Mouse (Mus musculus) heart, adult 2 months (tissue): ENCODE measurements around the gene Mmrn2. TPM values are rescaled to one million over a fixed set of nuclear protein-coding genes. Genes with fewer than 3 reads are reported as not detected.

Experiments
- DNase-seq, 2 experiments: peaks; one replicate each; pipeline ENCODE4 v3.0.0; 2021
- H3K27ac ChIP-seq: fragments of 200-600 bp; 2 replicates; pipeline ENCODE4 v1.8.1; 2022
- H3K27me3 ChIP-seq: fragments of 200-500 bp; 2 replicates; pipeline ENCODE4 v1.6.1; 2012; ENCODE audit warnings: mild to moderate bottlenecking, low read length, inconsistent platforms, mixed read lengths; ENCODE audit not compliant: control insufficient read depth, insufficient read depth
- H3K36me3 ChIP-seq: fragments of 200-500 bp; 2 replicates; pipeline ENCODE4 v1.6.1; 2012; ENCODE audit warnings: low read length, inconsistent platforms; ENCODE audit not compliant: control insufficient read depth, insufficient read depth
- H3K4me1 ChIP-seq: fragments of 200-500 bp; 2 replicates; pipeline ENCODE4 v1.6.1; 2011; ENCODE audit warnings: low read length; ENCODE audit not compliant: control insufficient read depth, insufficient read depth
- H3K4me3 ChIP-seq: fragments of 200-600 bp; 2 replicates; pipeline ENCODE4 v1.8.1; 2022
- H3K79me2 ChIP-seq: fragments of 200-500 bp; replicated peaks from 2 replicates; pipeline ENCODE4 v1.6.1; 2012; ENCODE audit warnings: mild to moderate bottlenecking, inconsistent platforms, low read length, moderate library complexity, mixed read lengths; ENCODE audit not compliant: control insufficient read depth, insufficient read depth
- H3K9ac ChIP-seq: fragments of 200-500 bp; 2 replicates; pipeline ENCODE4 v1.6.1; 2012; ENCODE audit warnings: low read depth, mild to moderate bottlenecking, control low read depth, inconsistent platforms, low read length, mixed read lengths
- CTCF ChIP-seq: fragments of 200-600 bp; IDR thresholded peaks from 2 replicates; pipeline ENCODE4 v1.8.1; 2022; ENCODE audit warnings: antibody characterized with exemption, mild to moderate bottlenecking, moderate library complexity
- EP300 ChIP-seq: fragments of 200-500 bp; IDR thresholded peaks from 2 replicates; pipeline ENCODE4 v1.6.1; 2011; ENCODE audit warnings: low read depth, low read length, control low read depth; ENCODE audit not compliant: insufficient read depth
- POLR2A ChIP-seq: fragments of 200-500 bp; IDR thresholded peaks from 2 replicates; pipeline ENCODE4 v1.6.1; 2011; ENCODE audit warnings: mild to moderate bottlenecking, low read depth, low read length, control low read depth; ENCODE audit not compliant: insufficient read depth
- WGBS: fragments of 180-500 bp; shearing (Covaris S2); methylation state at CpG from one replicate; pipeline ENCODE4 v1.1.7; 2018; 5-methylcytosine and 5-hydroxymethylcytosine counted together
- intact Hi-C: fragments of 180-260 bp; cut with DNase I; formaldehyde crosslinking; loops from one replicate; pipeline ENCODE4 v1.15.1; 2025
- polyA plus RNA-seq: library from polyadenylated mRNA; depleted of rRNA; stranded (reverse); fragments of >200 nt; gene quantifications from 2 replicates; pipeline ENCODE4 v1.2.3, GENCODE M21; 2012
- total RNA-seq, 2 experiments: library from RNA; stranded (reverse); gene quantifications; 2 replicates each; pipeline ENCODE4 v1.2.3; 2021

Mmrn2 gene
- total and polyA plus RNA-seq, 3 experiments: 17.6 to 44.1 (median 30.4) TPM

DNA sequence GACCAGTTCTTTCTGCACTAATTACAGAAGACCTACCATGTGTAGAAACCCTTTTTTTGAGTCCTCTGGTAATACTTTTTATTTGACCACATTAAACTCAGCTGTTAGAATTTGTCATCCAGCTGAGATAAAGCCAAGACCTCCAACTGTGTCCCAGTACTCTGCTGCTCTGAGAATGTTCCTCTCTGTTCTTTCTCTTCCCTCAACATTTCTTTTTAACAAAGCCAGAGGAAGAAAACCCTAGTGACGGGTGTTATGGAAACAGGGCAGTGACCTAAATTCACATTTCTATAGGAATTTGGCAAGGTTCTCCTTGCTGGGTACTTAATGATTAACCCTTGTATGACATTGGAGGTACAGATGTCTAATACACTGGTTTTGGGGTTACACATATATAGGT lies 35.8 kb upstream of the Mmrn2 start:
- TF ChIP-seq CTCF: no peak
- TF ChIP-seq EP300: no peak
- no peak for TF ChIP-seq POLR2A

GRCm38 (mm10) chr14:34341993-34342392 lies 33.3 kb upstream of the Mmrn2 start:
- no peaks in the 10 kb centered on the region for H3K79me2 ChIP-seq
- intact Hi-C loops: no loop called here
- no peak overlapping the region for H3K4me3 ChIP-seq
- no peak overlapping the region for H3K9ac ChIP-seq
- WGBS: 78% methylated on average over 4 of the region's 4 CpGs
- no peaks in the 10 kb centered on the region for H3K27me3 ChIP-seq
- no peak for TF ChIP-seq CTCF
- no peak for TF ChIP-seq POLR2A
- no peak for TF ChIP-seq EP300
- DNase-seq: no peak
- no peaks in the 10 kb centered on the region for H3K4me1 ChIP-seq
- H3K36me3 ChIP-seq: peaks cover 7% of the 10 kb centered on the region
- H3K27ac ChIP-seq: no peak overlapping the region

More for the DNA sequence above, 35.8 kb upstream of the Mmrn2 start:
- WGBS: 67% methylated on average over 1 of the region's 1 CpGs
- no peak overlapping the region for H3K27ac ChIP-seq
- H3K4me3 ChIP-seq: no peak overlapping the region
- H3K79me2 ChIP-seq: no peaks in the 10 kb centered on the region
- H3K9ac ChIP-seq: no peak overlapping the region
- H3K36me3 ChIP-seq: peaks cover 7% of the 10 kb centered on the region
- no peaks in the 10 kb centered on the region for H3K27me3 ChIP-seq
- DNase-seq: no peak
- no peaks in the 10 kb centered on the region for H3K4me1 ChIP-seq
- intact Hi-C loops: no loop called here

DNA sequence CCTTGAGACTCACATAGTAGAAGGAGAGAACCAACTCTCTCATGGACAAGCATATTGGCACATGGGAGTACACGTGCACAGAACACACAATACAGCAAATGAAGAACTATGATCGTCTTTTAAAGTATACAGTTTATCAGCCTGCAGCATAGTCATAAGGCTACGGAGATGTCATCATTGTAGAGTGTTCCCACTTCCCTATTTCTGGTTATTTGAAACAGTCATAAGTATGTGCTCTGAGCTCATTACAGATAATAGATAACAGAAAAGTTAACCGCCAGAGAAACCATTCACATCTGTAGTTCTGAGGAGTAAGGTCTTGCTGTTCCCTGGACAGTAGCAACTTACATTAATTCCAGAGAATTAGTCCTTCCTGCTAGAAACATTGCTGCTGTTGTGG lies 32.2 kb upstream of the Mmrn2 start:
- no peak for DNase-seq
- peaks cover 7% of the 10 kb centered on the region for H3K36me3 ChIP-seq
- H3K4me1 ChIP-seq: no peaks in the 10 kb centered on the region
- H3K27ac ChIP-seq: no peak overlapping the region
- H3K27me3 ChIP-seq: no peaks in the 10 kb centered on the region
- intact Hi-C loops: no loop called here
- TF ChIP-seq CTCF (no peak), POLR2A (no peak), EP300 (no peak)
- H3K4me3 ChIP-seq: no peak overlapping the region
- no peaks in the 10 kb centered on the region for H3K79me2 ChIP-seq
- H3K9ac ChIP-seq: no peak overlapping the region
- WGBS: 82% methylated on average over 4 of the region's 4 CpGs

- no peak for DNase-seq
- intact Hi-C loops: no loop called here
- no peak overlapping the region for H3K4me3 ChIP-seq
- no peaks in the 10 kb centered on the region for H3K27me3 ChIP-seq
- WGBS: 91% methylated on average over 5 of the region's 5 CpGs
- H3K4me1 ChIP-seq: no peaks in the 10 kb centered on the region
- no peak for TF ChIP-seq EP300
- TF ChIP-seq CTCF: no peak
- TF ChIP-seq POLR2A: no peak
- H3K27ac ChIP-seq: no peak overlapping the region
- no peak overlapping the region for H3K9ac ChIP-seq
- H3K79me2 ChIP-seq: no peaks in the 10 kb centered on the region
- H3K36me3 ChIP-seq: peaks cover 7% of the 10 kb centered on the region
Measured at GRCm38 (mm10) chr14:34344361-34344760, 30.9 kb upstream of the Mmrn2 start.

- no peak for DNase-seq
- WGBS: 68% methylated on average over 12 of the region's 12 CpGs
- no peaks in the 10 kb centered on the region for H3K27me3 ChIP-seq
- TF ChIP-seq POLR2A (no peak), CTCF (peak; percentile 32)
- intact Hi-C loops: no loop called here
- H3K4me3 ChIP-seq: no peak overlapping the region
- H3K27ac ChIP-seq: no peak overlapping the region
- peaks cover 3% of the 10 kb centered on the region for H3K36me3 ChIP-seq
- H3K79me2 ChIP-seq: no peaks in the 10 kb centered on the region
- H3K4me1 ChIP-seq: no peaks in the 10 kb centered on the region
- no peak overlapping the region for H3K9ac ChIP-seq
Measured at GRCm38 (mm10) chr14:34345771-34346566, 29.3 kb upstream of the Mmrn2 start.

- intact Hi-C loops: no loop called here
- DNase-seq: no peak
- Histone ChIP-seq H3K27ac (no peak overlapping the region), H3K9ac (no peak overlapping the region), H3K4me3 (no peak overlapping the region), H3K4me1 (no peaks in the 10 kb centered on the region), H3K79me2 (no peaks in the 10 kb centered on the region), H3K27me3 (no peaks in the 10 kb centered on the region), H3K36me3 (peaks cover under 1% of the 10 kb centered on the region; the same call in 1 of the 2 replicates)
- TF ChIP-seq POLR2A: no peak
- no peak for TF ChIP-seq EP300
- WGBS: 89% methylated on average over 5 of the region's 5 CpGs
Measured at GRCm38 (mm10) chr14:34347084-34347483, 28.2 kb upstream of the Mmrn2 start.
